Mouse (Mus musculus) E14TG2a.4 (cell line): ENCODE results near the gene Sh3gl3.

Experiments used
- CTCF ChIP-seq: conservative IDR thresholded peaks from 2 replicates; pipeline ENCODE4 v1.5.1; 2014; ENCODE audit warnings: low read length
- NANOG ChIP-seq: IDR thresholded peaks from 2 replicates; pipeline ENCODE4 v1.6.1; 2014; ENCODE audit warnings: borderline replicate concordance, low read length, mixed read lengths

GRCm38 (mm10) chr7:82234898-82235290 is 61.3 kb downstream of the Sh3gl3 start:
- TF ChIP-seq CTCF (no peak), NANOG (no peak)
